Mouse (Mus musculus): Measurements from ENCODE around the gene Hoxd10.

GRCm38 (mm10) chr2:74657251-74658023, 34.3 kb upstream of the Hoxd10 start:
- TF ChIP-seq CTCF (IDR thresholded peaks at IDR 0.05; ENCODE audit: insufficient read depth, low read depth, low read length): no peak
- no peak for TF ChIP-seq POLR2A (IDR thresholded peaks at IDR 0.05; ENCODE audit: insufficient read depth, low read depth, low read length)
